Mouse (Mus musculus) leukemia stem cell, adult 10-12 weeks (primary cell): Measurements from ENCODE around the gene Dbi. TPM values are rescaled to one million over a fixed set of nuclear protein-coding genes. Genes with fewer than 3 reads are reported as not detected.

ENCODE experiments used
- polyA plus RNA-seq: library from polyadenylated mRNA; stranded (reverse); fragments of >175 nt; gene quantifications from 2 replicates; pipeline ENCODE4 v1.2.3, GENCODE M21; 2012; ENCODE audit warnings: low replicate concordance

The Dbi gene
- 0.96 and 3.4 TPM in 2 replicates for polyA plus RNA-seq

DNA sequence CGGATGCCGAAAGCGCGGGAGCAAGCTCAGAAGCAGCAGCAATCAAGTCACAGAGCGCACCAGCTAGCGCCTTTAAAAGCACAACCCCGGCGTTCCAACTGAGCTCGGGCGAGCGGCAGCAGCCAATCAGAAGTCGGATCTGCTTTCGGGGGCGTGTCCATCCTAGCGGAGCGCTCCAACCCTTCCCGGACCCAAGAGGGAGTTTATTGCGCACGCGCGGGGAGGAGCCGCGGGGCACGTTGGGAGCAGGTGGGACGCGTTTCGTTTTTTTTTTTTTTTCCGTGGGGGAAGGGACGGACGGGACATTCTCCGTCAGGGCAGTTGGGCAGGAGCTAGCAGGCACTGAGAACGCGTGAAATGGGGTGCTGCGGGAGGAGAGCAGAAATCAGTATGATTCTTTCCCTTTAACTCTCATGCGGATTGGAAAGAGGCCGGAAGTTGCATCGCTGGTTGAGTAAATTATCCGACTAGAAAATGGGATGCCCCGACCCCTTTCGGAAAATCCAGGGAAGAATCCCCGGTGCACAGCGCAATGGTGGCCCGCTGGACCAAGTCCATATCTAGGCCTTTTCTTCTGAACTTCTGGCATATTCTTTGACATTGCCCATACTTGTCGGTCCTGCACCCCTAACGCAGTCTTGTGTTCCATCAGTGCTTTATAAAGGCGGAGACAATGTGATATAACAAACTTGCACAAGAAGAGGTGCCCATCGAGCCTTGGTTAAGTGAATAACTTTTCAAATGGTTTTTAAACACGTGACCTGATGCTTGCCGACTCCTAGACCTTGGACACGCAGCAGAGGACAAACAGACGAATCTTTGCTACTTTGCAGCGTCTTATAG, at the start of gene Dbi, which contains the start of gene 3110009E18Rik:
Gene Dbi, minus strand, starts transcription at position 110 of the 843 bp plus-strand sequence.
Gene 3110009E18Rik, plus strand, starts transcription at position 219 of the 843 bp plus-strand sequence.

DNA sequence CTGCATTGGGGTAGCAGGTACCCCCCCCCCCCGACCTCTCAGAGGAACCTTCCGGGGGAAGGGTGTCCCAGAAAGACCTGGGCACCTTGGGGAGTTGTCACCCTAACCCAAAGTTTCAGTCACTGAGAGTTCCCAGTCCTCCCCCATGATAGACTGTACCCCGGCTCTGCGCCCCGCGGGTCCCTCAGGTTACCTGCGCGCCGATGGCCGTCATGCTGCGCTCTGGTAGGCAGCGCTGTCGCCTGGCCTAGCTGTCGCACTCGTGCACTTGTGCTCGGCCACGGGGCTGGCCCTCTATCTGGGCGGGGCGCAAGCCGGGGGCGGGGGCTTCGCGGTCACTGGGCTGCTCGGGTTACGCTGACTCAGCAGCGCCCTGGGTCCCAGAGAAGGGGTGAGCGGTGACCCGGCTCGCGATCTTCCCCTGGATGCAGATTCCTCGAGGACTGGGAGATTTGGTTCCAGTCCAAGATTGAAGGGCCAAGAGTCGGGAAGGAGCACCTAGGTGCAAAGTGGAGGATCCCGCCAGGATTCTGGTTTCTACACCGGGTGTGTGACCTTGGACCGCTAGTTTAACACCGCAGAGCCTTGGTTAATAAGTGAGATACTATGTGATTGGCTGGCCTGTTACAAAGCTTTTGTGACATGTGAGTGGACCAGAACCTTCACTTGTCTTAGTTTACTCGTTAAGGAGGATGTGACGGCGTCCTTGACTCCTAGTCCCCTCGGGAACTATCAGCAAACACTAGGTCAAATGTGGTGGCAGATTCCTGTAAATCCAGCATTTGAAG, 47.2 kb downstream of the Dbi start, which contains the start of gene Tmem37:
Gene Tmem37, minus strand, starts transcription at position 556 of the 788 bp plus-strand sequence.

Other genes with a start within 250 kb of the Dbi start
- gene Tmem177, start 207.9 kb downstream of the Dbi start, polyA plus RNA-seq, result 0.18 and 0.75 TPM in 2 replicates
- not detected in 2 replicates for gene Cfap221, start 123.8 kb downstream of the Dbi start, polyA plus RNA-seq
- not detected in 2 replicates for gene Sctr, start 114.2 kb downstream of the Dbi start, polyA plus RNA-seq
- 0.14 and 0.18 TPM in 2 replicates for gene Tmem37, start 47.0 kb downstream of the Dbi start, polyA plus RNA-seq
- gene 3110009E18Rik, start 109 bp upstream of the Dbi start, polyA plus RNA-seq, result 0.41 and 0.75 TPM in 2 replicates
- 197 and 514 TPM in 2 replicates for gene Steap3, start 151.6 kb upstream of the Dbi start, polyA plus RNA-seq
- gene C1ql2, start 219.5 kb upstream of the Dbi start, polyA plus RNA-seq, result not detected in 2 replicates